Mouse (Mus musculus): Measurements from ENCODE around the gene Fam219b.

Fam219b gene

GRCm38 (mm10) chr9:57564609-57565008 lies 27.3 kb downstream of the Fam219b start:
- DNase-seq (ENCODE audit: low spot score) = no peak

GRCm38 (mm10) chr9:57565741-57566221 lies 28.5 kb downstream of the Fam219b start:
- peak; percentile 33 for DNase-seq (ENCODE audit: low spot score)

- DNase-seq (ENCODE audit: low spot score) = no peak
Observed at GRCm38 (mm10) chr9:57566846-57567245, 29.5 kb downstream of the Fam219b start.

GRCm38 (mm10) chr9:57568500-57568899 lies 31.2 kb downstream of the Fam219b start:
- no peak for DNase-seq (ENCODE audit: low spot score)

- DNase-seq (ENCODE audit: low spot score) = no peak
Observed at GRCm38 (mm10) chr9:57574397-57574796, 37.1 kb downstream of the Fam219b start.

- DNase-seq (ENCODE audit: low spot score) = no peak
Observed at GRCm38 (mm10) chr9:57575577-57575976, 38.2 kb downstream of the Fam219b start.

GRCm38 (mm10) chr9:57577144-57577849 lies 40.0 kb downstream of the Fam219b start:
- no peak for DNase-seq (ENCODE audit: low spot score)

- no peak for DNase-seq (ENCODE audit: low spot score)
Observed at GRCm38 (mm10) chr9:57584991-57585390, 47.7 kb downstream of the Fam219b start.

- DNase-seq (ENCODE audit: low spot score) = peak; percentile 79
Observed at GRCm38 (mm10) chr9:57589224-57590126, 52.1 kb downstream of the Fam219b start, which contains the start of gene Ulk3. Ulk3 (plus strand) TSS chr9:57589452.

- DNase-seq (ENCODE audit: low spot score) = peak; percentile 66
Observed at GRCm38 (mm10) chr9:57590726-57591125, 53.4 kb downstream of the Fam219b start.
